Mouse (Mus musculus) G1E (cell line): ENCODE measurements around the gene Ano1. TPM values are rescaled to one million over a fixed set of nuclear protein-coding genes. Genes with fewer than 3 reads are reported as not detected.

Experiments used
- ATAC-seq: 2 replicates; pipeline ENCODE4 v1.8.0; 2016; ENCODE audit warnings: mild to moderate bottlenecking; ENCODE audit not compliant: insufficient number of reproducible peaks, poor library complexity, low FRiP score, severe bottlenecking; ENCODE audit errors: extremely low read depth
- DNase-seq: peaks from one replicate; pipeline ENCODE4 v3.0.0; 2012; ENCODE audit warnings: low spot score
- H3K27me3 ChIP-seq: 2 replicates; pipeline ENCODE4 v1.6.1; 2012; ENCODE audit warnings: mild to moderate bottlenecking, low read length, inconsistent platforms; ENCODE audit not compliant: insufficient read depth
- H3K36me3 ChIP-seq: replicated peaks from 2 replicates; pipeline ENCODE3; 2012; ENCODE audit warnings: mild to moderate bottlenecking, inconsistent platforms
- H3K4me1 ChIP-seq: 2 replicates; pipeline ENCODE4 v1.6.1; 2012; ENCODE audit warnings: low read depth, low read length, inconsistent platforms, mixed read lengths; ENCODE audit not compliant: insufficient read depth
- H3K4me3 ChIP-seq: 2 replicates; pipeline ENCODE4 v1.5.1; 2012; ENCODE audit warnings: low read depth, mild to moderate bottlenecking, inconsistent platforms, low read length, moderate library complexity, mixed read lengths
- H3K9me3 ChIP-seq: replicated peaks from 2 replicates; pipeline ENCODE4 v1.6.1; 2012; ENCODE audit warnings: inconsistent platforms
- CTCF ChIP-seq: IDR thresholded peaks from 2 replicates; pipeline ENCODE4 v1.5.1; 2012; ENCODE audit warnings: low read depth, low read length, inconsistent platforms, mixed read lengths
- GATA1 ChIP-seq: IDR thresholded peaks from 2 replicates; pipeline ENCODE4 v1.6.1; 2012; ENCODE audit warnings: borderline replicate concordance, low read length, inconsistent platforms, mixed read lengths
- GATA2 ChIP-seq: IDR thresholded peaks from 2 replicates; pipeline ENCODE4 v1.6.1; 2012; ENCODE audit warnings: low read depth, low read length, inconsistent platforms, borderline replicate concordance
- POLR2AphosphoS5 ChIP-seq: IDR thresholded peaks from 2 replicates; pipeline ENCODE4 v1.6.1; 2012; ENCODE audit warnings: low read depth, low read length, inconsistent platforms; ENCODE audit not compliant: insufficient replicate concordance
- TAL1 ChIP-seq: conservative IDR thresholded peaks from 2 replicates; pipeline ENCODE4 v1.6.1; 2012; ENCODE audit warnings: low read depth, low read length, inconsistent platforms, mixed read lengths
- polyA plus RNA-seq: library from polyadenylated mRNA; stranded (reverse); fragments of >175 nt; gene quantifications from 2 replicates; pipeline ENCODE4 v1.2.3, GENCODE M21; 2012
- total RNA-seq, 2 experiments: library from RNA; stranded (forward) in 1 of 2; stranded (reverse) in 1 of 2; fragments of 200-1000 nt in 1 of 2; fragments of >200 nt in 1 of 2; fragmentation: Nextera tagmentation in 1 of 2; gene quantifications; 2 replicates each; pipeline ENCODE4 v1.2.3; 2014 to 2017

Gene Ano1
- total and polyA plus RNA-seq, 3 experiments, result 1.8 to 7.1 (median 3.7) TPM

- ATAC-seq, result no peak
- DNase-seq, result no peak
- Histone ChIP-seq H3K4me1 (no peaks in the 10 kb centered on the region), H3K9me3 (no peaks in the 10 kb centered on the region), H3K4me3 (no peak overlapping the region), H3K27me3 (no peaks in the 10 kb centered on the region), H3K36me3 (peaks cover 25% of the 10 kb centered on the region)
- TF ChIP-seq TAL1 (no peak), GATA2 (no peak), POLR2AphosphoS5 (no peak), GATA1 (no peak), CTCF (no peak)
Observed at GRCm38 (mm10) chr7:144627606-144628333, 124.0 kb downstream of the Ano1 start.

GRCm38 (mm10) chr7:144626042-144626441 is 125.7 kb downstream of the Ano1 start:
- Histone ChIP-seq H3K36me3 (peaks cover 25% of the 10 kb centered on the region), H3K27me3 (no peaks in the 10 kb centered on the region), H3K4me1 (no peaks in the 10 kb centered on the region), H3K9me3 (no peaks in the 10 kb centered on the region), H3K4me3 (no peak overlapping the region)
- no peak for TF ChIP-seq TAL1
- no peak for TF ChIP-seq CTCF
- TF ChIP-seq POLR2AphosphoS5, result no peak
- TF ChIP-seq GATA2, result no peak
- TF ChIP-seq GATA1, result no peak
- DNase-seq, result no peak
- ATAC-seq, result no peak

GRCm38 (mm10) chr7:144620721-144621681 is 130.8 kb downstream of the Ano1 start:
- Histone ChIP-seq H3K4me3 (no peak overlapping the region), H3K9me3 (no peaks in the 10 kb centered on the region), H3K4me1 (no peaks in the 10 kb centered on the region), H3K36me3 (peaks cover 10% of the 10 kb centered on the region), H3K27me3 (no peaks in the 10 kb centered on the region)
- DNase-seq (no peak), ATAC-seq (no peak)
- TF ChIP-seq POLR2AphosphoS5 (no peak), TAL1 (no peak), CTCF (no peak), GATA2 (no peak), GATA1 (no peak)

GRCm38 (mm10) chr7:144620315-144620714 is 131.5 kb downstream of the Ano1 start:
- no peaks in the 10 kb centered on the region for H3K4me1 ChIP-seq
- H3K9me3 ChIP-seq, result no peaks in the 10 kb centered on the region
- no peak for TF ChIP-seq GATA2
- no peak for TF ChIP-seq TAL1
- TF ChIP-seq GATA1, result no peak
- TF ChIP-seq CTCF, result no peak
- no peak for TF ChIP-seq POLR2AphosphoS5
- H3K27me3 ChIP-seq, result no peaks in the 10 kb centered on the region
- no peak for DNase-seq
- peaks cover 12% of the 10 kb centered on the region for H3K36me3 ChIP-seq
- no peak for ATAC-seq
- H3K4me3 ChIP-seq, result no peak overlapping the region

- H3K27me3 ChIP-seq, result no peaks in the 10 kb centered on the region
- peaks cover 8% of the 10 kb centered on the region for H3K36me3 ChIP-seq
- ATAC-seq (no peak), DNase-seq (no peak)
- H3K9me3 ChIP-seq, result no peaks in the 10 kb centered on the region
- no peak for TF ChIP-seq GATA1
- TF ChIP-seq CTCF, result no peak
- TF ChIP-seq GATA2, result no peak
- TF ChIP-seq POLR2AphosphoS5, result no peak
- TF ChIP-seq TAL1, result no peak
- no peak overlapping the region for H3K4me3 ChIP-seq
- H3K4me1 ChIP-seq, result no peaks in the 10 kb centered on the region; the same call in 1 of the 2 replicates
Observed at GRCm38 (mm10) chr7:144615343-144615742, 136.4 kb downstream of the Ano1 start.

GRCm38 (mm10) chr7:144612829-144613228 is 138.9 kb downstream of the Ano1 start:
- DNase-seq, result no peak

More at GRCm38 (mm10) chr7:144612829-144613228, 138.9 kb downstream of the Ano1 start:
- Histone ChIP-seq H3K27me3 (no peaks in the 10 kb centered on the region), H3K4me3 (no peak overlapping the region), H3K36me3 (peaks cover 8% of the 10 kb centered on the region), H3K4me1 (no peaks in the 10 kb centered on the region; the same call in 1 of the 2 replicates), H3K9me3 (no peaks in the 10 kb centered on the region)
- ATAC-seq, result no peak
- TF ChIP-seq CTCF, result no peak
- no peak for TF ChIP-seq GATA2
- TF ChIP-seq TAL1, result no peak
- TF ChIP-seq GATA1, result no peak
- no peak for TF ChIP-seq POLR2AphosphoS5
